In genomic region chr5:31093151-31094041, GRCm38 (mm10) we compare ENCODE assay signal across 8 mouse cellular contexts. TPM values are rescaled to one million over a fixed set of nuclear protein-coding genes. Genes with fewer than 3 reads are reported as not detected.
A peak's percentile ranks its signal among the peaks of the same experiment; 100 is the strongest.
DNase-seq lines count a peak whose midpoint lies in the region; ATAC-seq lines count a peak whose summit lies in the region.

No protein-coding gene starts in this region.

- no peak overlapping the region for H3K27ac ChIP-seq in forebrain, embryonic 14.5 days (ENCODE audit: low read depth, low read length)
- no peak overlapping the region for H3K27ac ChIP-seq in limb, embryonic 12.5 days
- H3K27ac ChIP-seq in midbrain, embryonic 16.5 days (ENCODE audit: low read length): no peak overlapping the region

- H3K9me3 ChIP-seq in forebrain, embryonic 14.5 days (replicated peaks; ENCODE audit: control insufficient read depth, low read length): no peaks in the 10 kb centered on the region
- H3K9me3 ChIP-seq in limb, embryonic 12.5 days: no peaks in the 10 kb centered on the region
- no peaks in the 10 kb centered on the region for H3K9me3 ChIP-seq in midbrain, embryonic 16.5 days (replicated peaks; ENCODE audit: control insufficient read depth, low read length, poor library complexity, severe bottlenecking)

- peak overlapping the region; percentile 35 for H3K4me3 ChIP-seq in forebrain, embryonic 14.5 days (ENCODE audit: low read depth, low read length)
- peak overlapping the region; percentile 43 for H3K4me3 ChIP-seq in limb, embryonic 12.5 days (replicated peaks)
- peak overlapping the region; percentile 43 for H3K4me3 ChIP-seq in midbrain, embryonic 16.5 days (ENCODE audit: low read depth, low read length)

- peak; percentile 66 for ATAC-seq in forebrain, embryonic 14.5 days
- peak; percentile 33 for ATAC-seq in limb, embryonic 12.5 days (ENCODE audit: insufficient number of reproducible peaks, insufficient read depth, low FRiP score, low TSS enrichment, low read depth)
- peak; percentile 50; the same call in 1 of the 2 replicates for ATAC-seq in midbrain, embryonic 16.5 days
- no peak for ATAC-seq in erythroid progenitor cell, adult 5-6 weeks (replicated peaks; ENCODE audit: low FRiP score, poor library complexity, severe bottlenecking)

- peak overlapping the region; percentile 62 for H3K4me2 ChIP-seq in forebrain, embryonic 14.5 days (ENCODE audit: low read length)
- peak overlapping the region; percentile 69 for H3K4me2 ChIP-seq in limb, embryonic 12.5 days
- peak overlapping the region; percentile 60 for H3K4me2 ChIP-seq in midbrain, embryonic 16.5 days (ENCODE audit: low read length)

- no peaks in the 10 kb centered on the region for H3K36me3 ChIP-seq in forebrain, embryonic 14.5 days (ENCODE audit: control insufficient read depth, insufficient read depth, low read length)
- H3K36me3 ChIP-seq in limb, embryonic 12.5 days: no peaks in the 10 kb centered on the region
- no peaks in the 10 kb centered on the region for H3K36me3 ChIP-seq in midbrain, embryonic 16.5 days (ENCODE audit: control insufficient read depth, insufficient read depth, low read length)

- H3K9ac ChIP-seq in forebrain, embryonic 14.5 days (ENCODE audit: low read length): peak overlapping the region; percentile 51
- H3K9ac ChIP-seq in limb, embryonic 12.5 days (replicated peaks): peak overlapping the region; percentile 52
- peak overlapping the region; percentile 70 for H3K9ac ChIP-seq in midbrain, embryonic 16.5 days (ENCODE audit: low read depth, low read length)

- WGBS in forebrain, embryonic 14.5 days: 0% methylated on average over 43 of the region's 54 CpGs
- whole genome bisulfite sequencing in limb, embryonic 12.5 days: under 1% methylated on average over 54 of the region's 54 CpGs
- under 1% methylated on average over 54 of the region's 54 CpGs for WGBS in midbrain, embryonic 16.5 days

- peak; percentile 48 to 58 for DNase-seq in B cell, adult 2 months
- DNase-seq in NIH3T3 (ENCODE audit: low read depth): peak; percentile 80
- peak; percentile 66 for DNase-seq in forebrain, embryonic 14.5 days (ENCODE audit: low spot score)
- peak; percentile 49 for DNase-seq in kidney, adult 11 months
- DNase-seq in thymus, postnatal 0 days (ENCODE audit: low spot score): peak; percentile 37

- peaks cover 14% of the 10 kb centered on the region; the same call in 1 of the 2 replicates for H3K4me1 ChIP-seq in forebrain, embryonic 14.5 days (ENCODE audit: control insufficient read depth, insufficient read depth, low read length)
- H3K4me1 ChIP-seq in limb, embryonic 12.5 days (replicated peaks): peaks cover 30% of the 10 kb centered on the region
- peaks cover 29% of the 10 kb centered on the region for H3K4me1 ChIP-seq in midbrain, embryonic 16.5 days (ENCODE audit: control insufficient read depth, insufficient read depth, low read length)

- H3K27me3 ChIP-seq in forebrain, embryonic 14.5 days (replicated peaks; ENCODE audit: control insufficient read depth, insufficient read depth, low read length): peaks cover 73% of the 10 kb centered on the region
- peaks cover 100% of the 10 kb centered on the region for H3K27me3 ChIP-seq in limb, embryonic 12.5 days
- peaks cover 61% of the 10 kb centered on the region for H3K27me3 ChIP-seq in midbrain, embryonic 16.5 days (ENCODE audit: control insufficient read depth, insufficient read depth, low read depth, low read length)

RNA-seq across cellular contexts. Expression of gene Dnajc5g, which starts 12.7 kb away (rescaled TPM):
- polyA plus RNA-seq in forebrain, embryonic 14.5 days (2014; fragmentation: Nextera tagmentation; extraction: Ambion mirVana): not detected in 2 replicates
- not detected in 2 replicates for polyA plus RNA-seq in limb, embryonic 12.5 days (2016; fragmentation: Nextera tagmentation; extraction: Ambion mirVana)
- not detected in 2 replicates for polyA plus RNA-seq in midbrain, embryonic 16.5 days (2015; fragmentation: Nextera tagmentation; extraction: Ambion mirVana)
- not detected in 2 replicates for polyA plus RNA-seq in thymus, postnatal 0 days (2015; fragmentation: Nextera tagmentation; extraction: Ambion mirVana)
- not detected in 2 replicates for total RNA-seq in erythroid progenitor cell, adult 5-6 weeks (2015; ENCODE audit: low replicate concordance)
- total RNA-seq in erythroid progenitor cell, adult 5-6 weeks (2017; ENCODE audit: low replicate concordance): not detected in 2 replicates

RNA-seq across cellular contexts. Expression of gene Slc30a3, which starts 14.6 kb away (rescaled TPM):
- 2.0 TPM in 2 replicates for polyA plus RNA-seq in forebrain, embryonic 14.5 days (2014; fragmentation: Nextera tagmentation; extraction: Ambion mirVana)
- 0.13 and 0.21 TPM in 2 replicates for polyA plus RNA-seq in limb, embryonic 12.5 days (2016; fragmentation: Nextera tagmentation; extraction: Ambion mirVana)
- polyA plus RNA-seq in midbrain, embryonic 16.5 days (2015; fragmentation: Nextera tagmentation; extraction: Ambion mirVana): 15.6 and 18.0 TPM in 2 replicates
- 0.07 and 0.30 TPM in 2 replicates for polyA plus RNA-seq in thymus, postnatal 0 days (2015; fragmentation: Nextera tagmentation; extraction: Ambion mirVana)
- not detected in 2 replicates for total RNA-seq in erythroid progenitor cell, adult 5-6 weeks (2015; ENCODE audit: low replicate concordance)
- not detected in 2 replicates for total RNA-seq in erythroid progenitor cell, adult 5-6 weeks (2017; ENCODE audit: low replicate concordance)

RNA-seq across cellular contexts. Expression of gene Trim54, which starts 23.1 kb away (rescaled TPM):
- not detected in 2 replicates for polyA plus RNA-seq in forebrain, embryonic 14.5 days (2014; fragmentation: Nextera tagmentation; extraction: Ambion mirVana)
- 2.1 and 3.6 TPM in 2 replicates for polyA plus RNA-seq in limb, embryonic 12.5 days (2016; fragmentation: Nextera tagmentation; extraction: Ambion mirVana)
- not detected in 2 replicates for polyA plus RNA-seq in midbrain, embryonic 16.5 days (2015; fragmentation: Nextera tagmentation; extraction: Ambion mirVana)
- polyA plus RNA-seq in thymus, postnatal 0 days (2015; fragmentation: Nextera tagmentation; extraction: Ambion mirVana): 0.14 and 0.16 TPM in 2 replicates
- not detected in 2 replicates for total RNA-seq in erythroid progenitor cell, adult 5-6 weeks (2015; ENCODE audit: low replicate concordance)
- not detected in 2 replicates for total RNA-seq in erythroid progenitor cell, adult 5-6 weeks (2017; ENCODE audit: low replicate concordance)

RNA-seq across cellular contexts. Expression of gene Cad, which starts 38.8 kb away (rescaled TPM):
- 16.5 and 19.4 TPM in 2 replicates for polyA plus RNA-seq in forebrain, embryonic 14.5 days (2014; fragmentation: Nextera tagmentation; extraction: Ambion mirVana)
- 48.0 and 50.9 TPM in 2 replicates for polyA plus RNA-seq in limb, embryonic 12.5 days (2016; fragmentation: Nextera tagmentation; extraction: Ambion mirVana)
- polyA plus RNA-seq in midbrain, embryonic 16.5 days (2015; fragmentation: Nextera tagmentation; extraction: Ambion mirVana): 14.5 and 14.8 TPM in 2 replicates
- polyA plus RNA-seq in thymus, postnatal 0 days (2015; fragmentation: Nextera tagmentation; extraction: Ambion mirVana): 15.3 and 16.8 TPM in 2 replicates
- total RNA-seq in erythroid progenitor cell, adult 5-6 weeks (2015; ENCODE audit: low replicate concordance): 19.3 and 24.9 TPM in 2 replicates
- 3.5 and 11.3 TPM in 2 replicates for total RNA-seq in erythroid progenitor cell, adult 5-6 weeks (2017; ENCODE audit: low replicate concordance)

RNA-seq across cellular contexts. Expression of gene Slc5a6, which starts 44.7 kb away (rescaled TPM):
- 12.1 and 13.7 TPM in 2 replicates for polyA plus RNA-seq in forebrain, embryonic 14.5 days (2014; fragmentation: Nextera tagmentation; extraction: Ambion mirVana)
- 11.0 and 12.5 TPM in 2 replicates for polyA plus RNA-seq in limb, embryonic 12.5 days (2016; fragmentation: Nextera tagmentation; extraction: Ambion mirVana)
- 29.4 and 30.3 TPM in 2 replicates for polyA plus RNA-seq in midbrain, embryonic 16.5 days (2015; fragmentation: Nextera tagmentation; extraction: Ambion mirVana)
- 7.0 and 8.7 TPM in 2 replicates for polyA plus RNA-seq in thymus, postnatal 0 days (2015; fragmentation: Nextera tagmentation; extraction: Ambion mirVana)
- not detected in 2 replicates for total RNA-seq in erythroid progenitor cell, adult 5-6 weeks (2015; ENCODE audit: low replicate concordance)
- total RNA-seq in erythroid progenitor cell, adult 5-6 weeks (2017; ENCODE audit: low replicate concordance): not detected in 2 replicates
